Mouse (Mus musculus): ENCODE results near the gene Gm6676.
"Not testable (repeated sequence)": the region's sequence is repeated elsewhere in the genome, so short reads cannot be mapped to it uniquely, and the experiment has no call there.

Gene Gm6676

DNA sequence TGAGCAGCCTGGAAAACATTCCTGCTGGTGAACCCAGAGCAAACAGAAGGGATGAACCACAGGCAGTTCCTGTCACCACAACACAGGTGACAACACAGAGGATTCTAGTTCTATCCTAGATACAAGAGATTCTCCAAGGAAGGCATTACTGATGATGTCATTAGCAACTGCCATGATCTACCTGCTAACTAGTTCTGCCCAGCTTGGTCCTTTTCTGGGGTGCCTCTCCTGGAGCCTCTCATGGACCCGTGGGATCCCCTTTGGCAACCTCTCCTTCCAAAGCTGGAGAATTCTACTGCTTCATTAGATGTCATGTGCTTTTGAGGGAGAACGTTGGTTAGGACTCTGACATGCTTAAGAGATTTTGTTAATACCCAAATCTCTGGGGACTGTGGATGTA is at the start of gene Gm6676:
Gene Gm6676, minus strand, starts transcription at position 101 of the 400 bp plus-strand sequence.
- not testable (repeated sequence) for DNase-seq (ENCODE audit: extremely low spot score, low spot score)

DNA sequence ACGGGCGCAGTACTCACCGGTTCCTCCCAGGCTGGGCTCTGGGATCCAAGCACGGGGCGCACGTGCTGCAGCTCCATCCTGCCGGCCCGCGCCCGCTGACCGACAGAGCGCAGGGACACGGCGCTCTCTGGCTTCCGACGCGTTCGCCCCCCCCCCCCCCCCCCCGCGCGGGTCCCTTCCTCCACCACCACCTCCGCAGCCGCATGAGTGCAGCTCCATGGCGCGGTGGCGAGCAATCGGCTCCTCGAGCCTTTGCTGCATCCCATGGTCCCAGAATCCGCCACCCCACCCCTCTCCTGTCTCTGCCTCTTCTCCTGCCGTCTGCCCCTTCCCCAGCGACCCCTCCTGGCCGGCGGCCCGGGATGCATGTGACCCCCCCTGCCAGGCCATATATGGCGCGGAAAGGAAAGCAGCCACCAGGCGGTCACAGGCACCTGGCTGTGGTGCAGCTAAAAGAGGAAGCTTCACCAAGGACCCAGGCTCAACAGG is 49.3 kb upstream of the Gm6676 start, which contains the start of gene Gm3512:
Gene Gm3512, minus strand, starts transcription at position 51 of the 489 bp plus-strand sequence.
- not testable (repeated sequence) for DNase-seq (ENCODE audit: extremely low spot score, low spot score)

DNA sequence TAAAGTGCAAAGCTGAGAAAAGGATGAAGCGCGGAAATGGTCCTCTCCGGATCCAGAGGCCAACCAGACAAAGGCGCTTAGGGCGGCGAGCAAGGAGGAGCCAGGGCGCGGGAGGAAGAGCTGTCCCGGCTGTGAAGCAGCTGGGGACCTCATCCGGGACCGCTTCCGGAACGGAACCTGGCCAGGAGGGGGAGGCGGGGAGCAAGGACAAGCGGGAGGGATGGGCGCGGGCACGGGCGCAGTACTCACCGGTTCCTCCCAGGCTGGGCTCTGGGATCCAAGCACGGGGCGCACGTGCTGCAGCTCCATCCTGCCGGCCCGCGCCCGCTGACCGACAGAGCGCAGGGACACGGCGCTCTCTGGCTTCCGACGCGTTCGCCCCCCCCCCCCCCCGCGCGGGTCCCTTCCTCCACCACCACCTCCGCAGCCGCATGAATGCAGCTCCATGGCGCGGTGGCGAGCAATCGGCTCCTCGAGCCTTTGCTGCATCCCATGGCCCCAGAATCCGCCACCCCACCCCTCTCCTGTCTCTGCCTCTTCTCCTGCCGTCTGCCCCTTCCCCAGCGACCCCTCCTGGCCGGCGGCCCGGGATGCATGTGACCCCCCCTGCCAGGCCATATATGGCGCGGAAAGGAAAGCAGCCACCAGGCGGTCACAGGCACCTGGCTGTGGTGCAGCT is 19.9 kb downstream of the Gm6676 start:
- DNase-seq (ENCODE audit: extremely low spot score, low spot score) = peak; percentile 58

DNA sequence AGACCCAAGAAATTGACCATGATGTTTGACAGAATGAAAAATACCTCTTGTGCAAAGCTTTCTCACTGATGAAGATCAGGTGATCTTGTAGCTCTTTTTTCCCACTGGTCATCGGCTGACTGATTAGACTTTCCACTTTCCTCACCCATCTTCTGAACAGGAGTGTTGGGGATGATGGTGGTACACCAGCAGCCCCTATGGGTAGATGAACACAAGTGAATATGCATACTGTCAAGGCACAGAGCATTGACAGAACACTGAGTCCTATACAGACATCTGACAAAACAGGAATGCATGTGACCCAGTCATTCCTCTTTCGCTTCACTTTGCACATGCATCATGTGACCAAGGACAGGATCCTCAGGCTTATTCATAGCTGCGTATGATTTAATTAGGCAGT is 24.7 kb downstream of the Gm6676 start, which contains the start of gene Gm3696:
Gene Gm3696, minus strand, starts transcription at position 101 of the 400 bp plus-strand sequence.
- DNase-seq (ENCODE audit: extremely low spot score, low spot score) = not testable (repeated sequence)

Measured in neural tube, embryonic 10.5 days (tissue).